In genomic region chr17:33092391-33093193, GRCm38 (mm10) we compare ENCODE assay signal across 8 mouse cellular contexts. TPM values are rescaled to one million over a fixed set of nuclear protein-coding genes. Genes with fewer than 3 reads are reported as not detected.
DNase-seq lines count a peak whose midpoint lies in the region; ATAC-seq and TF ChIP-seq lines count a peak whose summit lies in the region.

No protein-coding gene starts in this region.

- TF ChIP-seq CTCF in G1E (IDR thresholded peaks at IDR 0.05; ENCODE audit: low read depth, low read length), result no peak

- whole genome bisulfite sequencing in forebrain, embryonic 15.5 days, result 2% methylated on average over 31 of the region's 31 CpGs
- WGBS in large intestine, adult 2 months, result under 1% methylated on average over 31 of the region's 31 CpGs
- WGBS in liver, embryonic 16.5 days (ENCODE audit: insufficient replicate concordance), result 2% methylated on average over 31 of the region's 31 CpGs
- 4% methylated on average over 30 of the region's 31 CpGs for WGBS in neural tube, embryonic 12.5 days

- intact Hi-C loops in heart, postnatal 14 days (cut with DNase I), result loop anchor here (5.0 kb wide), 2 partner anchors 100 to 305 kb away; partner anchors contain the start of gene Zfp952

- H3K27ac ChIP-seq in forebrain, embryonic 15.5 days (replicated peaks), result peak overlapping the region; percentile 94
- peak overlapping the region; percentile 71 for H3K27ac ChIP-seq in liver, embryonic 16.5 days (ENCODE audit: low read length)
- peak overlapping the region; percentile 77 for H3K27ac ChIP-seq in neural tube, embryonic 12.5 days

- peak; percentile 62 for ATAC-seq in G1E (ENCODE audit: extremely low read depth, insufficient number of reproducible peaks, low FRiP score, poor library complexity, severe bottlenecking)
- ATAC-seq in forebrain, embryonic 15.5 days (replicated peaks), result peak; percentile 64
- ATAC-seq in liver, embryonic 16.5 days (ENCODE audit: low read depth), result peak; percentile 72
- ATAC-seq in neural tube, embryonic 12.5 days (ENCODE audit: low FRiP score, low read depth), result peak; percentile 64

- H3K4me3 ChIP-seq in G1E (ENCODE audit: low read depth, low read length), result peak overlapping the region; percentile 86
- H3K4me3 ChIP-seq in forebrain, embryonic 15.5 days, result peak overlapping the region; percentile 76
- peak overlapping the region; percentile 76 for H3K4me3 ChIP-seq in liver, embryonic 16.5 days (ENCODE audit: low read depth, low read length)
- peak overlapping the region; percentile 72 for H3K4me3 ChIP-seq in neural tube, embryonic 12.5 days

- H3K4me1 ChIP-seq in G1E (ENCODE audit: insufficient read depth, low read depth, low read length), result peaks cover 14% of the 10 kb centered on the region
- H3K4me1 ChIP-seq in forebrain, embryonic 15.5 days, result peaks cover 21% of the 10 kb centered on the region
- no peaks in the 10 kb centered on the region; the same call in 1 of the 2 replicates for H3K4me1 ChIP-seq in liver, embryonic 16.5 days (ENCODE audit: control insufficient read depth, low read depth, low read length)
- H3K4me1 ChIP-seq in neural tube, embryonic 12.5 days, result peaks cover 9% of the 10 kb centered on the region

- H3K36me3 ChIP-seq in G1E (replicated peaks), result peaks cover 7% of the 10 kb centered on the region
- no peaks in the 10 kb centered on the region for H3K36me3 ChIP-seq in forebrain, embryonic 15.5 days
- H3K36me3 ChIP-seq in liver, embryonic 16.5 days (ENCODE audit: control insufficient read depth, insufficient read depth), result no peaks in the 10 kb centered on the region
- no peaks in the 10 kb centered on the region for H3K36me3 ChIP-seq in neural tube, embryonic 12.5 days

- peak overlapping the region; percentile 83 for H3K9ac ChIP-seq in forebrain, embryonic 15.5 days (replicated peaks)
- H3K9ac ChIP-seq in liver, embryonic 16.5 days (ENCODE audit: low read depth, low read length), result peak overlapping the region; percentile 76
- H3K9ac ChIP-seq in neural tube, embryonic 12.5 days, result peak overlapping the region; percentile 76

- no peaks in the 10 kb centered on the region for H3K27me3 ChIP-seq in G1E (ENCODE audit: insufficient read depth, low read length)
- H3K27me3 ChIP-seq in forebrain, embryonic 15.5 days, result no peaks in the 10 kb centered on the region
- H3K27me3 ChIP-seq in liver, embryonic 16.5 days (ENCODE audit: control insufficient read depth, insufficient read depth, low read depth, low read length), result no peaks in the 10 kb centered on the region
- H3K27me3 ChIP-seq in neural tube, embryonic 12.5 days (replicated peaks), result no peaks in the 10 kb centered on the region

- peak; percentile 65 for DNase-seq in G1E (ENCODE audit: low spot score)
- DNase-seq in cerebellum, adult 11-12 months, result peak; percentile 81
- DNase-seq in heart, postnatal 14 days, result peak; percentile 74 to 83
- peak; percentile 59 for DNase-seq in large intestine, adult 2 months (ENCODE audit: low read depth, low spot score)
- DNase-seq in telencephalon, adult 2 months (ENCODE audit: low read depth, low spot score), result peak; percentile 76

- peak overlapping the region; percentile 60 for H3K4me2 ChIP-seq in forebrain, embryonic 15.5 days (replicated peaks)
- peak overlapping the region; percentile 78 for H3K4me2 ChIP-seq in liver, embryonic 16.5 days (ENCODE audit: low read depth, low read length)
- peak overlapping the region; percentile 73 for H3K4me2 ChIP-seq in neural tube, embryonic 12.5 days (replicated peaks)

- H3K9me3 ChIP-seq in G1E (replicated peaks), result no peaks in the 10 kb centered on the region
- no peaks in the 10 kb centered on the region for H3K9me3 ChIP-seq in forebrain, embryonic 15.5 days
- H3K9me3 ChIP-seq in liver, embryonic 16.5 days (replicated peaks; ENCODE audit: control insufficient read depth, low read length), result no peaks in the 10 kb centered on the region
- H3K9me3 ChIP-seq in neural tube, embryonic 12.5 days, result no peaks in the 10 kb centered on the region

RNA-seq across cellular contexts. Expression of gene Zfp563, which starts 3.5 kb away (rescaled TPM):
- total RNA-seq in G1E (2014; fragmentation: Nextera tagmentation), result 7.4 and 9.6 TPM in 2 replicates
- total RNA-seq in G1E (2017), result 7.5 and 10.5 TPM in 2 replicates
- polyA plus RNA-seq in G1E (2012), result 0.56 and 0.65 TPM in 2 replicates
- 22.5 and 25.3 TPM in 2 replicates for polyA plus RNA-seq in forebrain, embryonic 15.5 days (2015; fragmentation: Nextera tagmentation; extraction: Ambion mirVana)
- total RNA-seq in heart, postnatal 14 days (2021), result 1 to 10 TPM; 5.4 to 5.7 TPM
- polyA plus RNA-seq in large intestine, adult 2 months (2012; rRNA removed), result 1.1 and 1.4 TPM in 2 replicates
- polyA plus RNA-seq in liver, embryonic 16.5 days (2015; fragmentation: Nextera tagmentation; extraction: Ambion mirVana), result 1.1 and 1.4 TPM in 2 replicates
- 13.5 and 16.5 TPM in 2 replicates for polyA plus RNA-seq in neural tube, embryonic 12.5 days (2016; fragmentation: Nextera tagmentation; extraction: Ambion mirVana)

RNA-seq across cellular contexts. Expression of gene 4921501E09Rik, which starts 24.7 kb away (rescaled TPM):
- total RNA-seq in G1E (2014; fragmentation: Nextera tagmentation), result not detected in 2 replicates
- 0.05 and 0.06 TPM in 2 replicates for total RNA-seq in G1E (2017)
- not detected in 2 replicates for polyA plus RNA-seq in G1E (2012)
- polyA plus RNA-seq in forebrain, embryonic 15.5 days (2015; fragmentation: Nextera tagmentation; extraction: Ambion mirVana), result not detected in 2 replicates
- total RNA-seq in heart, postnatal 14 days (2021), result not detected
- not detected in 2 replicates for polyA plus RNA-seq in large intestine, adult 2 months (2012; rRNA removed)
- not detected in 2 replicates for polyA plus RNA-seq in liver, embryonic 16.5 days (2015; fragmentation: Nextera tagmentation; extraction: Ambion mirVana)
- polyA plus RNA-seq in neural tube, embryonic 12.5 days (2016; fragmentation: Nextera tagmentation; extraction: Ambion mirVana), result not detected in 2 replicates

RNA-seq across cellular contexts. Expression of gene Morc2b, which starts 46.9 kb away (rescaled TPM):
- not detected in 2 replicates for total RNA-seq in G1E (2014; fragmentation: Nextera tagmentation)
- 0.12 and 0.22 TPM in 2 replicates for total RNA-seq in G1E (2017)
- polyA plus RNA-seq in G1E (2012), result not detected in 2 replicates
- 0.39 and 0.51 TPM in 2 replicates for polyA plus RNA-seq in forebrain, embryonic 15.5 days (2015; fragmentation: Nextera tagmentation; extraction: Ambion mirVana)
- under 1 TPM; 0.07 TPM for total RNA-seq in heart, postnatal 14 days (2021)
- not detected in 2 replicates for polyA plus RNA-seq in large intestine, adult 2 months (2012; rRNA removed)
- polyA plus RNA-seq in liver, embryonic 16.5 days (2015; fragmentation: Nextera tagmentation; extraction: Ambion mirVana), result not detected in 2 replicates
- 0.19 TPM in 1 of 2 replicates, not detected in the other for polyA plus RNA-seq in neural tube, embryonic 12.5 days (2016; fragmentation: Nextera tagmentation; extraction: Ambion mirVana)

RNA-seq across cellular contexts. Expression of gene Zfp763, which starts 59.4 kb away (rescaled TPM):
- total RNA-seq in G1E (2014; fragmentation: Nextera tagmentation) (15.0 and 16.7 TPM in 2 replicates), G1E (2017) (11.2 and 11.5 TPM in 2 replicates)
- 0.11 and 0.25 TPM in 2 replicates for polyA plus RNA-seq in G1E (2012)
- polyA plus RNA-seq in forebrain, embryonic 15.5 days (2015; fragmentation: Nextera tagmentation; extraction: Ambion mirVana), result 28.8 and 30.1 TPM in 2 replicates
- total RNA-seq in heart, postnatal 14 days (2021), result 1 to 10 TPM; 3.8 to 4.2 TPM
- 0.42 and 0.75 TPM in 2 replicates for polyA plus RNA-seq in large intestine, adult 2 months (2012; rRNA removed)
- polyA plus RNA-seq in liver, embryonic 16.5 days (2015; fragmentation: Nextera tagmentation; extraction: Ambion mirVana), result 2.2 and 2.3 TPM in 2 replicates
- 21.6 and 22.8 TPM in 2 replicates for polyA plus RNA-seq in neural tube, embryonic 12.5 days (2016; fragmentation: Nextera tagmentation; extraction: Ambion mirVana)

Comparison
In these comparisons a context has a peak if more than half of its experiments do, and no peak if none do; other contexts are left out.
1. Peak in every context shown above with its lines: DNase-seq, ATAC-seq, H3K4me3 ChIP-seq and H3K27ac ChIP-seq.